Mouse (Mus musculus) 416B (cell line): ENCODE measurements around the gene Gm7075.
"Not testable (repeated sequence)": the region's sequence is repeated elsewhere in the genome, so short reads cannot be mapped to it uniquely, and the experiment has no call there.

Experiments
- DNase-seq: peaks from one replicate; pipeline ENCODE4 v3.0.0; 2011; ENCODE audit warnings: low read depth

The Gm7075 gene

DNA sequence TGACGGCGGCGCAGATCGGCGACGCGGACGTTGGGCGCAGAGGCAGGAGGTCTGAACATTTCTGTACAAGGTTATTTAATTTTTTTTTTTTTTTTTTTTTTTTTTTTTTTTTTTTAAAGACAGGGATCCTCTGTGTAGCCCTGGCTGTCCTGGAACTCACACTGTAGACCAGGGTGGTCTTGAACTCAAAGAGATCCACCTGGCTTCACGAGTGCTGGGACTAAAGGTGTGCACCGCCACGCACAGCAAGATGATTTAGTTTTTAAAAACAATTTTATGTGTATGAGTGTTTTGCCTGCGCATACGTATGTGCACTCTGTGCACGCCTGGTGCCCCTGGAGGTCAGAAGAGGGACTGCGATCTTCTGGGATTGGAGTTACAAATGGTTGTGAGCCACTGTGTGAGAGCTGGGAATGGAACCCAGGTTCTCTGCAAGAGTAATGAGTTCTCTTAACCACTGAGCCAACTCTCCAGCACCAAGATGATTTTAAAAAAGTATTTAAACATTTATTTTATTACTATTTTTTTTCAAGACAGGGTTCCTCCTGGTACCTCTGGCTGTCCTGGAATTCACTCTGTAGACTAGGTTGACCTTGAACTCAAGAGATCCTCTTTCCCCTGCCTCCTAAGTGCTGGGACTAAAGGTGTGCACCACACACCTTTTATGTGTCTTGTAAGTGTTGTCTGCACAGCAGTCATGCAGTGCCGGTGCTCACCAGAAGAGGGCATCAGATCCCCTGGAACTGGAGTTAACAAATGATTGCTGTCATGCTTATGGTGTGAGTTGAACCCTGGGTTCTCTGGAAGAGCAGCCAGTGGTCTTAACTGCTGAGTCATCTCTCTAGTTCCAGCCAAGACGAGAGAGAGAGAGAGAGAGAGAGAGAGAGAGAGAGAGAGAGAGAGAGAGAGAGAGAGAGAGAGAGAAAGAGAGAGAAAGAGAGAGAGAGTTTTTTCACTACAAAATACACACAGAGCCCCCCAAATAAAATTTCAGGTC, at the start of gene Gm7075:
Gene Gm7075 (minus strand): TSS at position 51 of the 997 bp plus-strand sequence.
- peak; percentile 75 for DNase-seq

- no peak for DNase-seq
These were observed 39.3 kb upstream of the Gm7075 start for GRCm38 (mm10) chr10:63460935-63461334.

DNA sequence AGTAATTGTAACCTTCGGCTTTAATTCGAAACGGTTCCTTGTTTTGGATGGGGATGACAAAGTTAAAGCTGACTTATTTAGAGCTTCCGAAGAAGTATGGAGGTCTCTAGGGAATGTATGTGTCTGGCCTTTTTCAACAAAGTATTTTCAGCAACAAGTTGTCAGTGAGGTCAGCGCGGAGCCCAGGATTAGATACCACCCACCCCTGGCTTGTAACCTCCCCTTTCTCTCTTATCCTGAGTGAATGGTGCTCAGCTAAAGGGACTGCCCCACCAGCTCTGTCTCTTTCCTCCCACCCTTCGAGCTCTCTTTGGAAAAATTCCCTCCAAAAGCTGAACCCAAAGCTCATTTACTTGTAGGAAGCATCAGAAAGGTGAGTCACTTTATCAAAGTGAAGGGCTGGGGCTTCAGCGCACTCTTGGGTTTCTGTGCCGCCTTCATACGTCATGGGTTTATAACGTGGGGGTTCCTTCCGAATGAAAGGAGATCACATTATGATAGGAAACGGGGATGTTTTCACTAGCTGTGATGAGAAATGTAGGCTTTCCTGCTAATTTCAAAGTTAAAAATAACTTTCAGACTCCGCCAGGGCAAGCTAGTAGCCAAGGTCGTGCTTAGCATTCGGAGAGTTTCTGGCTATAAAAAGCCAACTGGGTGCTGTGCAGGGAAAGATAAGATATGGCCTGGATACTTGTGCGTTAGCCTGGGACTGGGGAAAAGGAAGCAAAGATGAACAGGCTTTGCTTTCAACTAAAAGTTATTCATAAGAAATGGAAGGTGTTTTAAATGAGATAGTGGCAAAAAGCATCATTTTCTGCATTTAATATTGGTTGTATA, 35.9 kb upstream of the Gm7075 start:
- no peak for DNase-seq

GRCm38 (mm10) chr10:63455110-63455878, 33.7 kb upstream of the Gm7075 start:
- DNase-seq: peak; percentile 28

GRCm38 (mm10) chr10:63453926-63454325, 32.3 kb upstream of the Gm7075 start:
- DNase-seq: no peak

GRCm38 (mm10) chr10:63444602-63445387, 23.2 kb upstream of the Gm7075 start:
- not testable (repeated sequence) for DNase-seq

- DNase-seq: peak; percentile 18
These were observed 18.2 kb upstream of the Gm7075 start for GRCm38 (mm10) chr10:63439694-63440228.

- DNase-seq: peak; percentile 24
These were observed 17.2 kb upstream of the Gm7075 start for GRCm38 (mm10) chr10:63438736-63439262.

DNA sequence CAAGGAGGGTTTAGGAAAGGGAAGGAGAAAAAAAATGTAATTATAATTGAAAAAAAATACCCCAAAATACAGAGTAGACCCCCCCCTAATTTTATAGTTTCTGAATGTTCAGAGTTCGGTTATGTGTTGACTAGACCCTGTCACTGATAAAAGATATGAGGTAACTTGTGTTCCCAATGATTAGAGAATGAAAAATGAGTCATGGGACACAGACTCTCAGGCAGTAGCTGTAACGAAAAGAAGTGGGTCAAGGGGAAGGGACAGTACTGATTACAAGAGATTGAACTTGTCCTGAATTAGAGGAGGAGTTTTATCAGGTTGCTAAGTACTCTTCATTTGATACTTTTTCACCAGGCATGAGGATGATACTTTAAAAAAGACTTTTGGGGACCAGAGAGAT, 11.3 kb upstream of the Gm7075 start:
- no peak for DNase-seq

- DNase-seq: no peak
These were observed 10.5 kb upstream of the Gm7075 start for GRCm38 (mm10) chr10:63432099-63432498.

DNA sequence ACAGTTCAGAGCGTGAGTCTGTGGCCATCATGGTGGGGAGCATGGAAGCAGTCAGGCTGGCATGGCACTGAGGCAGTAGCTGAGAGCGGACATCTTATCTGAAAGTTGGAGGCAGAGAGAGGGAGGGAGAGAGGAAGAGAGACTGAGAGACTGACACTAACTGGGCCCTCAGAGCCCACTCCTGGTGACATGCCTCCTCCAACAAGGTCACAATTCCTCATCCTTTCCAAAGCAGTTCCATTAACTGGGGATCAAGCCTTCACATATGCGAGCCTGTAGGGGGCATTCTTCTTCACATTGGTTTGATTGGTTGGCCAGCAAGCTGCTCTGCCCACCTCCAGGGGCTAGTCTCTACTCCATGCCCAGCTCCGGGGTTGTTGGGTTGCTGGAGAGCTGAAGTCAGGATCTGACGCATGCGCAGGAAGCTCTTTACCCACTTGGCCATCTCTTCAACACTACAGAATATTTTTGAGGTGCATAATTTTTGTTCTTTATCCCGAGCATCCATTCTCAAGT, 9.7 kb upstream of the Gm7075 start:
- no peak for DNase-seq

DNA sequence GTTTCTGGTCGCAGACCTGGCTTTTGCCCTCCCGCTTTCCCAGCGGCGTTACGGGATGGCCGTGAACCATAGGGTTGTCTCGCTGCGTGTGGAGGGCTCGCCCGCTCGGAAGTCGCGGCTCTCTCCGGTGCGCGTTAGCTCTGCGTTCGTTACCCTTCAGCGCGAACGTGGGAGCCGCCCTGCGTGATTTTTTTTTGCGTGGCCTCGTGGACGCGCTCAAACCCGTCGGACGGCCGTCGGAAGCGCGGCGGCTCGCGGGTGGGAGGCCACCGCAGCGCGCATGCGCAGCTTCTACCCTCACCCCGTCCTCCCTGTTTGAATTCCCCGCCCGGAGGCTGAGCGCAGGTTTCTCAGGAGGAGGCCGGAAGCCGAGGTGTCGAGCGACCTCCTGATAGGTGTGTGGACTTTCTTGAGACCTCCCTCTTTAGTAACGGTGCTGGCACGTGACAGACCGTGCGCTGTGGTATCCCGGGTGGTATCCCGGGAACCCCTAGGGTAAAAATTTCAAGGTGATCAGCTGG, 8.3 kb upstream of the Gm7075 start, which contains the start of gene Ctnna3:
Gene Ctnna3 (plus strand): TSS at position 314 of the 521 bp plus-strand sequence.
- DNase-seq: peak; percentile 91

DNA sequence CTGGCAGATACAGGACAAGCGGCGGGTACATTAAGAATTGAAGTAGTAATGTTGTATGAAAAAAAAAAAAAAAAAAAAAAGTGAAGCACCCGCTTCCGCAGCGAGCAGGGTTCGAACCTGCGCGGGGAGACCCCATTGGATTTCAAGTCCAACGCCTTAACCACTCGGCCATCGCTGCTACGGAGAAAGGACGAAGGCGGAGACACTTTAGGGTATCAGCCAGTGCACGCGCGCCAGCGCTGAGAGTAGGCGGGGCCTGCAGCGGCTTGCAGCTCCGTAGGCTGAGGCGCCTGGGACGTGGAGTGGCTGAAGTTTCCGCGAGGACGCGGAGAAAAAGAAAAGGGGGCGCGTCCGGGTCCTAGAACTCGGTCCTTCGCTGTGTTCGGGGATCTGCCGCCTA, 7.8 kb upstream of the Gm7075 start:
- peak; percentile 96 for DNase-seq

- DNase-seq: no peak
These were observed 7.4 kb upstream of the Gm7075 start for GRCm38 (mm10) chr10:63429023-63429340.

DNA sequence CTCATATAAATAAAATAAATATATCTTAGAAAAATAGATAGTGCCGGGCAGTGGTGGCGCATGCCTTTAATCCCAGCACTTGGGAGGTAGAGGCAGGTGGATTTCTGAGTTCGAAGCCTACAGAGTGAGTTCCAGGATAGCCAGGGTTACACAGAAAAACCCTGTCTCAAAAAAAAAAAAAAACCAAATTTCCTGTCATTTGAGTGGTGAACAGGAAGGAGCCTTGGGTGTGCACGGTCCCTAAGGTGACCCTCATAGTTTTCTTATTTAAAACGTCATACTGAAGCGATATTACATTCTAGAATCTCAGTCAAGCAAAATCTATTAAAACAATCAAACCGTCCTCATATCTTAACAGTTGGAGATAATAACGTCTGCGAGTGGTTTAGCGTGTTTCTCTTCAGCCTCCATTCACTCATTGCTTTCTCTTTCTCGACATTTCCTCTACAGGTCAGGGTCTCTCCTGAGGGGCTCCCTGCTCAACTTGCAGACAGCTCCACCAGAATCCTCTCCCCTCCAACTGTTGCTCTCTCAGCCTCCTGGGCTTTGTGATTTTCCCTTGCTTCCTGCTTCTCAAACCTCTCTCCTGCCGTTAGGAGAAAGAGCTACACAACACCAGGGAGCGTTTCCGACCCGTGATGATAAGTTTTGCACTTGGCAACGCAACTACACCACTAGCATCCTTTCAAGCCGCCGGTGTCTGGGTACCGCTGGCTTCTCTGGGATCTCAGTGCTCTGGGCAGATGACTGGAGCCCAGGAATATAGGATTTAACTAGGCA, 6.8 kb upstream of the Gm7075 start:
- DNase-seq: peak; percentile 59

GRCm38 (mm10) chr10:63427146-63427545, 5.6 kb upstream of the Gm7075 start:
- DNase-seq: no peak

- DNase-seq: peak; percentile 77
These were observed 2.9 kb upstream of the Gm7075 start for GRCm38 (mm10) chr10:63424475-63424814.

- no peak for DNase-seq
These were observed 2.2 kb upstream of the Gm7075 start for GRCm38 (mm10) chr10:63423591-63424474.

GRCm38 (mm10) chr10:63422736-63422992, 1.1 kb upstream of the Gm7075 start:
- DNase-seq: no peak
